Mouse (Mus musculus): ENCODE data around the gene Armh1.

GRCm38 (mm10) chr4:117169936-117170335, 82.0 kb downstream of the Armh1 start:
- TF ChIP-seq POLR2A (IDR thresholded peaks at IDR 0.05; ENCODE audit: control insufficient read depth, extremely low read depth, insufficient read depth, low read length, poor library complexity), result no peak
- TF ChIP-seq CTCF (IDR thresholded peaks at IDR 0.05; ENCODE audit: borderline replicate concordance, control insufficient read depth, extremely low read depth, insufficient read depth, low read length, poor library complexity), result no peak
